Mouse (Mus musculus) kidney, postnatal 14 days (tissue): Measurements from ENCODE around the gene Ubald1.
A peak's percentile ranks its signal among the peaks of the same experiment; 100 is the strongest.

Source experiments
- DNase-seq: peaks from one replicate; pipeline ENCODE4 v3.0.0; 2022; ENCODE audit warnings: mixed read lengths

The Ubald1 gene

GRCm38 (mm10) chr16:4866101-4866695, 13.9 kb downstream of the Ubald1 start:
- peak; percentile 78 for DNase-seq

GRCm38 (mm10) chr16:4863742-4864141, 16.4 kb downstream of the Ubald1 start:
- no peak for DNase-seq

- peak; percentile 79 for DNase-seq
These were observed 17.1 kb downstream of the Ubald1 start for GRCm38 (mm10) chr16:4862863-4863483.

- DNase-seq = peak; percentile 62
These were observed 18.7 kb downstream of the Ubald1 start for GRCm38 (mm10) chr16:4861392-4861791.

- DNase-seq = no peak
These were observed 25.0 kb downstream of the Ubald1 start for GRCm38 (mm10) chr16:4855046-4855650.

- no peak for DNase-seq
These were observed 29.0 kb downstream of the Ubald1 start for GRCm38 (mm10) chr16:4850938-4851628.

GRCm38 (mm10) chr16:4850361-4850760, 29.8 kb downstream of the Ubald1 start:
- DNase-seq = no peak

- DNase-seq = no peak
These were observed 32.0 kb downstream of the Ubald1 start for GRCm38 (mm10) chr16:4848090-4848489.

- no peak for DNase-seq
These were observed 33.1 kb downstream of the Ubald1 start for GRCm38 (mm10) chr16:4847041-4847440.

- DNase-seq = no peak
These were observed 39.9 kb downstream of the Ubald1 start for GRCm38 (mm10) chr16:4840231-4840630.

GRCm38 (mm10) chr16:4839552-4839951, 40.6 kb downstream of the Ubald1 start:
- no peak for DNase-seq

GRCm38 (mm10) chr16:4837631-4838030, 42.5 kb downstream of the Ubald1 start:
- DNase-seq = no peak

GRCm38 (mm10) chr16:4835191-4835590, 44.9 kb downstream of the Ubald1 start, which contains the start of gene 4930562C15Rik:
Gene 4930562C15Rik, plus strand, starts transcription at chr16:4835416.
- DNase-seq = no peak

- no peak for DNase-seq
These were observed 46.3 kb downstream of the Ubald1 start for GRCm38 (mm10) chr16:4833858-4834257.

GRCm38 (mm10) chr16:4831650-4832419, 48.3 kb downstream of the Ubald1 start:
- DNase-seq = no peak

- DNase-seq = no peak
These were observed 50.7 kb downstream of the Ubald1 start for GRCm38 (mm10) chr16:4829271-4829900.

- no peak for DNase-seq
These were observed 52.5 kb downstream of the Ubald1 start for GRCm38 (mm10) chr16:4827639-4828038.
